Mouse (Mus musculus): ENCODE data around the gene Olfr1418.

GRCm38 (mm10) chr19:11886265-11886664, 25.4 kb upstream of the Olfr1418 start, which contains the start of gene Olfr1420:
- TF ChIP-seq CTCF (IDR thresholded peaks at IDR 0.05; ENCODE audit: control insufficient read depth, insufficient read depth, low read length) (no peak), POLR2A (IDR thresholded peaks at IDR 0.05; ENCODE audit: borderline replicate concordance, control insufficient read depth, low read depth, low read length) (no peak)
